Mouse (Mus musculus): ENCODE measurements around the gene Ubash3b. TPM values are rescaled to one million over a fixed set of nuclear protein-coding genes. Genes with fewer than 3 reads are reported as not detected.

Gene Ubash3b
- under 1 TPM; 0.31 to 0.81 TPM for total RNA-seq (2021)
- long read RNA-seq, experiment 1 = 0 reads
- long read RNA-seq, experiment 2, partial matches to known transcripts = 0 of 2 reads
- long read RNA-seq, experiment 2, other reads (novel, unspliced or antisense) = 2 of 2 reads

- no peak for DNase-seq
- intact Hi-C loops (cut with DNase I) = no loop called here
These were observed at the start of gene Ubash3b for GRCm38 (mm10) chr9:41161413-41161812. Gene Ubash3b (minus strand): TSS chr9:41161697.

GRCm38 (mm10) chr9:41207130-41208104 is 45.9 kb upstream of the Ubash3b start:
- peak; percentile 83 to 90 for DNase-seq
- intact Hi-C loops (cut with DNase I) = no loop called here

- no peak for DNase-seq
- intact Hi-C loops (cut with DNase I) = no loop called here
These were observed 45.2 kb upstream of the Ubash3b start for GRCm38 (mm10) chr9:41206717-41207116.

DNA sequence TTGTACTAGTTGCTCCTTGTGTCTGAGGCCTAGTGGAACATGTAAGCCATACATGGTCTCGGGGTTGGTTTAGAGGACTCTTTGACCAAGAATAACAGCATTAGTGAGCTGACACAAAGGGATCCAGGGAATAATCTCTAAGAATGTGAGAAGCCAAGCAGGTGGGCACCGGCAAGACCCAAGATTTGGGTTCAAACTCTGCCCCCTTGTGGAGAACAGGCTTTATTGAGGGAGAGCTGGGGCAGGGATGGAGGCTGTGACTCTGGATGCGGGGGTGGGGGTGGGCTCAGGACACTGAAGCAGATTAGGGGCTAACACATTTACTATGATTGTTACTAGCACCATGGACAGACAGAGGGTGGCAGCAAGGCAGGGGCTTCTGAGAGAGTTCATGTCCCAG is 43.8 kb upstream of the Ubash3b start:
- no peak for DNase-seq
- intact Hi-C loops (cut with DNase I) = no loop called here

DNA sequence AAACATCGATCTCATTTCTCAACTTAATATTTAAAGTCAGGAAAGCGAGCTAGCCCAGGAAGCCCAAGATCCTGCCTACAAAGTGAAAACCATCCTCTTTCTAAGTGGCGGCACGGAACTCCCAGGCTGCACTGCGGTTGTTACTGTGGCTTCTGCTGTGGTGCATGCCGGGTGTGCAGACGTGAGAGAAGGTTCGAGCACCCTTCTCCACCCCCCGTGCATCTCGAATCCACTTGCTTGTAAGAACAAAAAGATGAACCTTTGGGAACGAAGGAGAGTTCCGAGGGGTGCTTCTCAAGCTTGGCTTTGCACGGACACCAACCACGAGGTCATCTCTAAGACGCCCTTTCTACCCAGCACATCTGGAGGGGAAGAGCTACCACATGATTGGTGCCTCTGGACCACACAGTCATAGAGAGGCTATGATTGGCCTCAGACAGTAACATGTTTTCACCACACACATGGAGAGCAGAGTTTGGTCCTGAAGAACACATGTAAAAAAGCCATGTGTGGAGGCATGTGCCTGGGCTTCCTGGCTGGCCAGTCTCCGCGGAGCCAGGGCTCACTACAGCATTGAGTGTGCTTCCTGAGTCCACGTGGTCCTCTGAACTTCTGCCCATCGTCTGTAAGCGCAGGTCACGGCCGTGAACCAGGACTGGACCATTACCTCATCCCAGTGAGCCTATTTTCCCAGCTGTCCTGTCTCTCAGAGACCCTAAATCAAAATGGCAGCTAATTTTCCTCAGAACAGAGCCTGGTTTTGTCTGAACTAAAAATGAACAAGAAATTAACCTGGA is 38.2 kb upstream of the Ubash3b start:
- no peak for DNase-seq
- intact Hi-C loops (cut with DNase I) = no loop called here

GRCm38 (mm10) chr9:41198501-41199265 is 37.2 kb upstream of the Ubash3b start:
- DNase-seq = no peak
- intact Hi-C loops (cut with DNase I) = no loop called here

DNA sequence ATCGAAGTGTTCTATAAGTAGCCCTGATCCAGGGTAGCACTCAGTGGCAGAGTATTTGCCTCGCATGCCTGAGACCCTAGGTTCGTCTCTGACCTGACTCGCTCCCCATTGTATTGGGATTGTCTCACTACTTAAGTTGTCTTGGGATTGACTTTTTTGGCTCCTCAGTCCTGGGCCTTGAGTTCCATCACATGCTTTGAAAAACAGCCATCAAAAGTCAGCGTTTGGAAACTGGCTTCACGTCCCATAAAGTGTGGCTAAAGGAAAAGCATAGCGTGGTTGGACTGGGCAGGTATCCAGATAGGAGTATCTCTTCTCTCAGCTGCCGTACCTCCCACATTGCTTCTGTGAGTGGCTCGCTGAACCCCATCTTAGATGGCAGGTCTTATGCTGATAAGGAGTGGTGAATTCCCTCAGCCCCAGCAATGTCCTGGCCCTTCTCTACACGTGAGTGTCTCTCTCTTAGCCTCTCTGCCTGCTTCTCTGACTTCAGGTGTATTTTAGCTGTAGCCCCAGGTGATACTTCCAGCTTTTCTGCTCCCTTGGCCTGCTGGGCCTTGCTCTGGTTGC is 34.3 kb upstream of the Ubash3b start:
- no peak for DNase-seq
- intact Hi-C loops (cut with DNase I) = no loop called here

DNA sequence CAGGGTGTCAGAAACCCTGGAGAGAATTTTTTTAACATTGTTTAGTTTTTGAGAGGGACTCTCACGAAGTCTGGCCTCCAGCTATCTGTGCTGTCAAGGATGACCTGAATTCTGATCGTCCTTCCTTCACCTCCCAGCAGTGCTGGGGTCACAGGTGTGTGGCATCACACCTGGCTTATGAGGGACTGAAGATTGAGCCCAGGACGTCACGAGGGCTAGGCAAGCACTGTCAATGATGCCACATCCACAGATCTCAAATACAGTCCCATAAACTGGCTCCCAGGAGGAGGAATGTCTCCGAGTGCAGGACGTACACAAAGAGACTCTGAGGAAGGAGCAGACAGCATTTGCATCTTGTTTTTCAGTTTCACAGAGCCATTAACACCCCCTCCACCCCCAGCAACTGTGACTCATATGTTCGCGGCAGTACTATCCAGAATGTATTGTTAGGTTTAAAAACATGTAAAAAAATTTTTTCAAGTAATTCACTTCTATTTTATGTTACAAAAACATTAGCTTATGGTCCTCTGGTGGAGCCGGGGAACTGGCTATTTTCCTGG is 30.2 kb upstream of the Ubash3b start:
- intact Hi-C loops (cut with DNase I) = loop anchor here (2.0 to 5.0 kb wide), 3 partner anchors 145 to 359 kb away; no protein-coding TSS in a partner anchor

DNA sequence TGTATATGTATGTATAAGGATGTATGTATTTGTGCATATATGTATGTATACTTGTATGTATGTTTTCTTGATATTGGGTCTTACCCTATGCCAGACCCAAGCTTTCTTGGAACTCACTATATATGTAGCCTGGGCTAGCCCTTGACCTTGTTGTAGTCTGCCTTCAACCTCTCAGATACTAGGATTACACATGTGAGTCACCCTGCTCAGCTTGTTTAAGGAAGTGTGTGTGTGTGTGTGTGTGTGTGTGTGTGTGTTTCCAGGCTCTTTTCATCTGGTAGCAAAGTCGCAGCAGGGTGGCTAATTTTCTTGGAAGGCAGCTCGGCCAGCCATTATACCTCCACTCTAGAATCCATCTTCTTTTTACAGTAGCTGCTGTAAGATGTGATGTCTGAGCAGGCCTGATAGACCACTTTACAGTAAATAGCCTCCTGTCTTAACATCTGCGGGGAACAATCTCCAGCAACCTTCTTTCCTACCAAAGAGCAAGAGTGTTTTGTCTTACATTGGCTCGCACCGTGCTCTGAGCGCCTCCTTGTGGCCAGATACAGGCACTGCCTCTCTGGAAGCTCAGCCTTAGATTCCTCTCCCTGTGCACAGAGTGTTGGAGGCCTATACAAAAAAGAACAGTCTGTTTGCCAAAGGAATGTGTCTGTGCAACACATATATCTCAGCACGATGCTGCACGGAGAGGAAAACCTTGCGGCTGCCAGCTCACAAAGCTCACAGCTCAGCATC is 29.4 kb upstream of the Ubash3b start:
- intact Hi-C loops (cut with DNase I) = loop anchor here (2.0 to 5.0 kb wide), 3 partner anchors 144 to 359 kb away; no protein-coding TSS in a partner anchor
- DNase-seq = peak; percentile 57 to 60

More for the DNA sequence above, 30.2 kb upstream of the Ubash3b start:
- no peak for DNase-seq

- DNase-seq = no peak
- intact Hi-C loops (cut with DNase I) = no loop called here
These were observed 26.4 kb upstream of the Ubash3b start for GRCm38 (mm10) chr9:41187939-41188338.

DNA sequence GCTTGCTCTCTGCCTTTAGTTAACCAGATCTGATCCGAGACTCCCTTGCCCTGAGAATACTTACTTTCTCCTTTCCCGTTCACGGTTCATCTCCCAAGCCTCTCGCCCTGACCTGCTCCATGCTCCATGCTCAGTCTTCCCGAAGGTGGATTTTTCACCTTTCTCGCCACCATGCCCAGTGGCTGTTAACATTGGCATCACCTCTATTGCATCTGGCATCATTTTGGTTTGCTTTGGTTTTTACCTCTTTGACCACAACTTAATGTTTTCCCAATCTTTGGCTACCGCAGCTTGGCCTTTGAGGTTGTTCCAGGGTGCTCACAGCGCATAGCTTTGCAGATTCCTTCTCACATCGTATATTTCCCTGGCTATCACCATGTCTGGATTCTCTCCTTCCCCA is 26.0 kb upstream of the Ubash3b start:
- DNase-seq = no peak
- intact Hi-C loops (cut with DNase I) = no loop called here

DNA sequence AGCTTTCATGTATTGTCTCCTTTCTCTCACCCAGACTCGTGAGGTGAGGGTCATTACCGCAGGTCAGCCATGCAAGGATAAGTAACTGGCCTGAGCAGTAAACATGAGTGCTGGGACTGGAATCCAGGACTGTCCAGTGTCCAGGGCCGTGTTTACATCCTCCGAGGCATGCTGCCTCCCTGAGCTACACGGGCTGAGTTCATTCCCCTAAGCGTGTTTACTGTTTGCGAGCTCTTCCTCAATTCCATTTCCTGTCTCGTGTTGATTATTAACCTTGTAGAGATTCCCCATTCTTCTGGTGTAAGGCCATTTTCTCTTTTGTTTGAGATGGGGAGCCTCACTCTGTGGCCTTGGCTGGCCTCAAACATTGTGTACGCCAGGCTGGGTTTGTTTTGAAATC is 23.8 kb upstream of the Ubash3b start:
- no peak for DNase-seq
- intact Hi-C loops (cut with DNase I) = no loop called here

DNA sequence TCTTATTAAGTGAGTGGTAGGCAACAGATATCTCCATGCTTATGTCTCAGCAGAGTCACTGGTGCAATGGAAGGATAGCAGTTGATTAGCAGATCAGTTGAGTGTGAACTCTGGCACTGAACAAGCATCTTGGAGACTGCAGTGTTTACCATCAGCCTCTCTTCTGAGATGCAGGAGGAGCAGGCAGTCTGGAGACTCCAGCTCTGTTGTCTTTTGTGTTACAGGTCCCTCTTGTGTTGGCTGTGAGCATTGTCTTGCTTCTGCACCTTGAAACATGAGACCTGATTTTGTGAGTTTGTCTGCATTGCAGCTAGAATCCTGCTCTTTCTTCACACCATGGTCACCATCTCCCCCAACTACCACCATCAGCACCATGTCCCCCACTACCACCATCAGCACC is 21.1 kb upstream of the Ubash3b start:
- no peak for DNase-seq
- intact Hi-C loops (cut with DNase I) = no loop called here

GRCm38 (mm10) chr9:41181803-41182202 is 20.3 kb upstream of the Ubash3b start:
- intact Hi-C loops (cut with DNase I) = no loop called here
- no peak for DNase-seq

GRCm38 (mm10) chr9:41181372-41181771 is 19.9 kb upstream of the Ubash3b start:
- intact Hi-C loops (cut with DNase I) = no loop called here

GRCm38 (mm10) chr9:41179056-41179455 is 17.6 kb upstream of the Ubash3b start:
- no peak for DNase-seq
- intact Hi-C loops (cut with DNase I) = no loop called here

More at GRCm38 (mm10) chr9:41181372-41181771, 19.9 kb upstream of the Ubash3b start:
- no peak for DNase-seq

DNA sequence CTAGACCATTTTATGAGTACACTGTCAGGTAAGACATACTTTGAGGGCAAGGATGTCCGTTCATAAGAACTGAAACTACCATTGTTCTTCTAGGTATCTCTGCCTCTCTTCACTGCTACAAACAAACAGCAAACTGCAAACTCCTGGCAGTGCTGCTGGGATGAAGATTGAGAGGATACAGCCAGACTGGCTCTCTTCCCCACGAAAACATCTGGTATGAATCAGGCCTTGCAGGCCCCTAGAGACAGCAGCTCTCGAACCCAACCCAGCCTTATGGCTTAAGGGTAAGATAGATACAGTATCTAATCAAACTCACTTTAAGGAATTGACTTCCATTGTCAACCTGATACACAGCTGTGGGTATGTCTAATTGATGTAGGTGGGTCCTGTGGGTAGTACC is 11.7 kb upstream of the Ubash3b start:
- peak in 1 of 2 experiments; percentile 28 for DNase-seq
- intact Hi-C loops (cut with DNase I) = no loop called here

GRCm38 (mm10) chr9:41172426-41172825 is 10.9 kb upstream of the Ubash3b start:
- intact Hi-C loops (cut with DNase I) = no loop called here

GRCm38 (mm10) chr9:41170026-41170425 is 8.5 kb upstream of the Ubash3b start:
- DNase-seq = no peak
- intact Hi-C loops (cut with DNase I) = no loop called here

More at GRCm38 (mm10) chr9:41172426-41172825, 10.9 kb upstream of the Ubash3b start:
- DNase-seq = no peak

Measured in gastrocnemius, postnatal 36 days (tissue).